Mouse (Mus musculus) ES-Bruce4 (cell line): Measurements from ENCODE around the gene Tmem14a.
"Not testable (repeated sequence)": the region's sequence is repeated elsewhere in the genome, so short reads cannot be mapped to it uniquely, and the experiment has no call there.

ENCODE experiments used
- CTCF ChIP-seq: IDR thresholded peaks from one replicate; pipeline ENCODE4 v1.8.1; 2011; ENCODE audit warnings: low read depth, low read length
- POLR2A ChIP-seq: IDR thresholded peaks from one replicate; pipeline ENCODE4 v1.8.1; 2011; ENCODE audit warnings: low read length; ENCODE audit not compliant: insufficient read depth

GRCm38 (mm10) chr1:21267466-21267865 lies 49.1 kb downstream of the Tmem14a start:
- not testable (repeated sequence) for TF ChIP-seq POLR2A, CTCF
